Mouse (Mus musculus): ENCODE measurements around the gene Rnase13. TPM values are rescaled to one million over a fixed set of nuclear protein-coding genes. Genes with fewer than 3 reads are reported as not detected.
"Not testable (repeated sequence)": the region's sequence is repeated elsewhere in the genome, so short reads cannot be mapped to it uniquely, and the experiment has no call there.

Rnase13 gene
- total RNA-seq (2021): not detected
- long read RNA-seq, experiment 1: 0 reads
- long read RNA-seq, experiment 2: 0 reads

DNA sequence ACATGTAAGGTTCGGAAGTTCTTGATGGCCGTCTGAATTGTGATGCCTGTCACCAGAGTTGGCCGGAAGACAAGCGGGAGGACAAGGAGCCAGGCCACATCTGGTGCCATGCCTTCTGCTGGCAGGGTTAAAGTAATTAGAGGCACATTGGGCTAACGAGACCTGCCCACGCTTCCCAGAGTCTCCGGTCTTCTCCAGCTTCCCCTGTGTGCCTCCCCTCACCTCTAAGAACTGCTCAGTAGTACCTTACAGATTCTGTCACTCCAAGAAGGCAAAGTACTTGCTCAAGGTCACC lies at the start of gene Rnase13:
TSS of gene Rnase13 (minus strand) at position 203 of the 295 bp plus-strand sequence.
- DNase-seq: no peak

- DNase-seq: no peak
These were observed 44.8 kb upstream of the Rnase13 start for GRCm38 (mm10) chr14:51967400-51967799.

DNA sequence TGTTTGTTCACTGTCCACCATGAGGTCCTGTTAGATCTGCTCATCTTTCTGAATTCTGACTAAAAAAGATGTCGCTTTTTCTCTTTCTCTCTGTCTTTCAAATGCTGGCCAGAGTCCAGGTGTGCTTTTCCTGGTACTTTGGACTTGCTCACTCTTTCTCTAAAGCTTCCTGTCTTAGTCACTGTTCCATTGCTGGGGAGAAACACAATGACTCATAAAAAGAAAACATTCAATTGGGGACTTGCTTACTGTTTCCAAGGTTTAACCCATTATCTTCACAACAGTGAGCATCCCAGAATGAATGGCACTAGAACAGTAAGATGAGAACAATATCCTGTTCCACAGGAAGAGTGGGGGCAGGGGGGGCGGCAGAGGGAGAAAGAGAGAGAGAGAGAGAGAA lies 37.7 kb upstream of the Rnase13 start:
- no peak for DNase-seq

DNA sequence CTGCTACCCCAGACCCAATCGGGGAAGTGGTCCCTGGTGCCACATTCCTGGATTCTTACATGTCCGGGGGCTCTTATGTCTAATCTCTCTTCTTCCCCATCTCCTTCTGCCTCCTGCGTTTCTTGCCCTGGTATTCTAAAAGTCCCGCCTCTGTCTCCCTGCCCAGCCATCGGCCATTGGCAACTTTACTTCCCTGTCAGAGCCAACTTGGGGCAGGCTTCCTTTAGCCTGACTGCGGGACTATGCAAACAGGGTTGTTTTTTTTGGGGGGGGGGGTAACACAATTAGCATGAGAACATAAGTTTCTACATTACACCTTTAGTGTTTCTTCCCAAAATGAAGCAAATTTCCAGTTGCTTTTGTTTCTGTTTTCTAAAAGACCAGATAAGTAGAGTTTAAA lies 20.8 kb upstream of the Rnase13 start:
- no peak for DNase-seq

DNA sequence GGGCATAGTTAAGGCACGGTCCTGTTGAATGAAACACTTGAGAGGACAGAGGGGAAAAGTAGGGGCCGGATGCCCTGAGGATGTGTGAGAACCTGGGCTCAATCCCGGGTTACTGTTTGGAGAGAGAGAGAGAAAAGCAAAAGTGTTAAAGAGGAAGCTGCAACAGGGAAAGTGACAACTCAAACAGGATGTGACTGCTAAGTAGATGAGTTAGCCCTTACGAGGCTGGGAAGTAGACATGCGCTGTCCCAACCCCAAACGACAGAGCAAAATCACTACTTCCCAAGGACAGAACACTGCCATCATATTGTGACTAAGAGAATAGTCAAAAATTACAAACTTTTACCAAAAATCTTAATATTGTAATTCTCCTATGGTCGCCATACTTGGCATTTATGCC lies 19.7 kb upstream of the Rnase13 start:
- no peak for DNase-seq

GRCm38 (mm10) chr14:51941577-51941976 lies 19.0 kb upstream of the Rnase13 start:
- DNase-seq: no peak

GRCm38 (mm10) chr14:51940944-51941560 lies 18.5 kb upstream of the Rnase13 start:
- peak; percentile 33 for DNase-seq

DNA sequence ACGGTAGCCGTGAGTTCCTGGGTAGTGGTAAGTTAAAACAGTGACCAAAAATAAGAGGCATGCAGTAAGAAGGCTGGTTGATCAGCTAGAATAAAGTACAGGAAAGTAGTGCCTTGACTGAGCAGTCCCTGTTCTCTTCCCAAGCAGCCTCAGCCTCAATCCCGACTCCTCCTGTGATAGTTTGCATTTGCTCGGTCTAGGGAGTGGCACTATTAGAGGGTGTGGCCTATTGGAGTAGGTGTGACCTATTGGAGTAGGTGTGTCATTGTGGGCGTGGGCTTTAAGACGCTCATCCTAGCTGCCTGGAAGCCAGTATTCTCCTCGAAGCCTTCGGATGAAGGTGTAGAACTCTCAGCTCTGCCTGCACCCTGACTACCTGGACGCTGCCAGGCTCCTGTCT lies 16.4 kb upstream of the Rnase13 start:
- DNase-seq: no peak

GRCm38 (mm10) chr14:51932092-51933020 lies 9.8 kb upstream of the Rnase13 start:
- DNase-seq: no peak

DNA sequence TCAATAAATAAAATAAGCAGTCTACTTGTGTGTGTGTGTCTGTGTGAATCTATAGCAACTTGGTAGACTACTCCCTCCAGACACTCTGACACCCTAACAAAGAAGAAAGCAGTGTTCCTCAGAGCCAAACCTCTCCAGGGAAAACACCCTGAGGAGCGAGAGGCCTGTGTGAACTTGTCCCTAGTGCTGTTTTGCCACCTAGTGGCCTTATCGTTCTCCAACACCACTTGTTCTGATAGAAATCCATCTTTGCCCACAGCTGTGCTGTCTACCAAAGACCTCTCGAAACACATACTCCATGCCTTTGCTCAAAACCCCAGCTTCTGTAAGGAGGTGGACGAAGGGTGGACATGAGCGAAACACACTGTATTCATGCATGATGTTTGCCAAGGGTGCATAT lies 8.3 kb upstream of the Rnase13 start:
- peak; percentile 51 for DNase-seq

DNA sequence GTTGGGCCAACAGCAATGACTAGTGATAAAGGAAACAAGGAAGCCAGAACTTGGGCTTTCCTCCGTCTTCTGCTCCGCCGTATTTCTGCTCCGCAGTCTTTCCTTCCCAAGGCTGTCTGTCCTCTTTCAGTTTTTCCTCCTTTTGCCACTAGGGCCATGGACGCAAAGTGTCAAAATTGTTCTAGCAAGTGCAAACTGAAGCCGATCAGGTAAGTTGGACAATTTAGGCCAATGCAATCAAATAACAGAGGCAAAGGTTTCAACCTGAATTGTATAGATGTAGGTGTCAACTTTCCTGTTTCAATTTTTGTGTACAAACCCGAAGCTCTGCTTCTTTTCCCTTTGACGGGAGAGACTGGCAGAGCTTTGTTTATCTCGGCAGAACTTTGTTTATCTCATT lies 7.4 kb upstream of the Rnase13 start:
- DNase-seq: no peak

- peak; percentile 55 for DNase-seq
These were observed 6.9 kb upstream of the Rnase13 start for GRCm38 (mm10) chr14:51929309-51929943.

GRCm38 (mm10) chr14:51926930-51927329 lies 4.4 kb upstream of the Rnase13 start:
- DNase-seq: not testable (repeated sequence)

GRCm38 (mm10) chr14:51923492-51923891 lies 919 bp upstream of the Rnase13 start:
- no peak for DNase-seq

- DNase-seq: no peak
These were observed 337 bp upstream of the Rnase13 start for GRCm38 (mm10) chr14:51922910-51923309.

DNA sequence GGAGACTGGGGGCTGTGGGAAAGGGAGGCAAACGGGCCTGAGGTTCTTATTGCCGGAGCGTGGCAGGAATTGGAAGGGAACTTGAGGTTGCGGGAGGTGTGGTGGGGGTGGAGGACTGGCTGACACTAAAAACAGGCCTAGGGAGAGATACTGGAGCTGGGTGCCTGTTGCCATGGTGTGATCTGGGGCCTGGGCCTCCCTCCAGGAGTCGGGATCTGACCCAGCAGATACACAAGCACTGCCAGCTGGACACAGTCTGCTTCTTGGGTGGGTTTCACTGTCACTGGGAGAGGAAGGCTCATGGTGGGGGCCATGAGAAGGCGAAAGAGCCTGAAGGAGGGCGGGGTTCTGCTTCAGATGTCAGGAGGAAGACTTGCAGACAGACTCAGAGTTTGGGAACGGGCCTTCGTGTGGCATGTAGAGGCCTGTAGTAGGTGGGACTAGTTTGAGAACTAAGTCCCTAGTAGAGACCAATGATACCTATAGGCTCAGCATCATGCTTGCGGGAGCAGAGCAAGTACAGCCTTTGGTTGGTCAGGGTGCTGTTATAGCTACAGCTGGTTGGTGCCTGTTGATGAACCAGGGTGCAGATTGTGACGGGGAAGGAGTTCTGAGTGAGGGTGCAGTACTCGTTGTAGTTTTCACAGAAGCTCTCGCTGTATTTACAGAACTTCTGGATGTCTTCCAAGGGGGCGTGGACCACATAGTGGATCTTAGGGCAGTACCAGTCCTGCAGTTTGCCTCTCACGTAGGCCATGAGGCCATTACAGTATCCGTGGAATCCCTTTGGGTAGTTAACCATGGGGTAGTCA lies 608 bp downstream of the Rnase13 start:
- DNase-seq: peak; percentile 66

- no peak for DNase-seq
These were observed 3.6 kb downstream of the Rnase13 start for GRCm38 (mm10) chr14:51918966-51919365.

- DNase-seq: no peak
These were observed 4.4 kb downstream of the Rnase13 start, which contains the start of gene Tppp2 for GRCm38 (mm10) chr14:51918125-51918524. Tppp2 (plus strand) TSS chr14:51918425.

DNA sequence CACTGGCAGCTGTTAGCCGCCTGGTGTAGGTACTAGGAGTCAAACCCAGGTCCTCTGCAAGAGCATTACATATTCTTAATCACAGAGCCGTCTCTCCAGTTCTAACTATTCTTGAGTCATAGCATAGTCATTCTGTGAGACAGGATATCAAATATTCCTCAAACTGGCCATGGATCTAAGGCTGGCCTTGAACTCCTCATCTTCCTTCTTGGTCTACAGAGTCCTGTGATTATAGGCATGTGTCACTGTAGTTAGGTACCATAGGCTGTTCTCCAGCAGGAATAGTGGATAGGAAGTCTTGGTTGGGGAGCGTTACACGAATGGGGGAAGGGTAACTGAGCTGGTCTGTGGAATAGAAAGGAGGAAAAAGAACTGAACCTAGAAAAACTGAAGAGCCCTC lies 6.0 kb downstream of the Rnase13 start:
- no peak for DNase-seq

- DNase-seq: no peak
These were observed 7.5 kb downstream of the Rnase13 start for GRCm38 (mm10) chr14:51915030-51915429.

DNA sequence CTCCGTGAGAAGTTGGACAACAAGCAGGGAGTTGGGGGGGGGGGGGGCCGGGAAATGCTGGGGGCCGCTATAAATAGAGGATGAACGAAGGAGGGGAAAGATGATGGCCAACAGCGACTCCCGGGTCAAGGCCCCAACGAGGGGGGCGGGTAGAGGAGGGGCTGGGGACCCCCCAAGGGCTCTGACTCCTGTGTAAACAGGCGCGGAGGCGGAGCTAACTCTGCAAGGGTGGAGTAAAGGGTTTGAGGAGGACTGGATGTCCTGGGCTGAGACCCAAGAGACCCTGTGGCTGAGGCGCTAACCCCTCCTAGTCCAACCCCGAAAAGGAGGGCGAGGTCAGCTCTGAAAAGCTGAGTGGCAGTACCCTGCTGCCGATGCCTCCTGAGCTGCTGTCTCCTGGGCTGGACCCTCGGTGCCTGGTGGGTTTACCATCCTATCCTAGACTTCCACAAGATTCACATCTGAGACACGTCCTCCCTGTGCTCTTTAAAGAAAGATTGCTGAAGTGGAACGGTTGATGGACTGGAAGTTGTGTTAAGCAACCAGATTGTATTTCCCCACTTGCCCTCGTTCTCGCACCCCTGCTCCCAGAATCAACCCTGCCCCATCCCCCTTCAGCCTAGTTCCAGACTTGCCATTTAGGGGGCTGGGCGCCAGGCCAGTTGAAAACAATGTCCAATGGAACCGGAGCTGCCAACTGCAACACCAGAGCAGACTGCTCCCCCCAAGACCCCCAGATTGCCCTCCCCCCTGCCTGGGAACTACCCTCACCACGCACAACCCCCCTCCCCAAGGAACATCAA lies 8.4 kb downstream of the Rnase13 start, which contains the start of gene Ndrg2:
TSS of gene Ndrg2 (minus strand) at position 199 of the 803 bp plus-strand sequence.
- DNase-seq: peak; percentile 71
